Mouse (Mus musculus) sigmoid colon, adult 10 weeks (tissue): ENCODE data around the gene Pygo2. TPM values are rescaled to one million over a fixed set of nuclear protein-coding genes. Genes with fewer than 3 reads are reported as not detected.

Experiments
- polyA plus RNA-seq: library from polyadenylated mRNA; stranded (reverse); fragments of 350-450 nt; fragmentation: Illumina TruSeq; extraction: RNeasy Lipid Tissue Mini Kit (QIAGEN cat#74804); gene quantifications from one replicate; pipeline ENCODE4 v1.2.3, GENCODE M21; 2014; ENCODE audit warnings: low read depth, low replicate concordance

Gene Pygo2
- polyA plus RNA-seq = 7.7 TPM

GRCm38 (mm10) chr3:89430171-89431159, at the start of gene Pygo2:
Gene Pygo2, plus strand, starts transcription at chr3:89430214.

DNA sequence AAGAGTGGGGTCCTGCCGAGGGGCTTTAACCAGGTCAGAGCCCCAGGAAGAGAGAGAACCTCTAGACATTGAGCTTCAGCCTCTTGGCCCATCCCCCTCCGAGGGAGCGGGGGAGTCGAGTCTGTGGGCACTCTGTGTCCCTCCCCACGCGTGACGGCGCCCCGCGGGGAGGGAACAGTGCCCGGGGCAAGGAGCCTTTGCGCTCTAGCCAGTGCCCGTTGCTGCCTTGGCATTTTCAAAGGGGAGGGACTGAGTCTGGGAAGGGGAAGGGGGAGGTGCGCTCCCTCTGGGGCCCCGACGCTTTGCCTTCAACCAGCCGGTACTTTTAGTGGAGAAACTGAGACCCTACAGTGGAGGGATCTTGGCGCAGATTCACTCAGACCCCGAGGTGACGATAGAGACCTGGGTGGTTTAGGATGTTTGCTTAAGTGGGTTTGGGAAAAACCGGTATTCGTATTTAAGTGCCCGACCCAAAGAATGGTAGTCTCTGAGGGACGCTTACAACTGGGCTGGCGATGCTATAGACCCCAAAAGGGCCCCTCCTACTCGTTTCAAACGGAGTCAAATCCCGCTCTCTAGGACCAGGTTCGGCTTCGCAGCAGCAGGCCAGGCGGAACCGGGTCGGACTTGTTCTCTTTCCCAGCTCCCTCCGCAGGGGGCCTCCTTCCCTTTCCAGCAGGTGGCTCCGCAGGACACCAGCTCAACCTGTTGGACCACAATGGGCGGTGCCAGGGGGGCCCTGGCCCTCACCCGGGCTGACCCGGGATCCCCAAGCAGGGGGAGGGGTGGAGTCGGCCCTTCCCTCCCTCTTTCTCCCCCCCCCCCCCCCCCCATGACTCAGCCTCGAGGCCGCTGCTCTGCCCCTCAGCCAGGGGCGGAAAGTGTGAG, 35.8 kb upstream of the Pygo2 start, which contains the start of gene Zbtb7b:
Zbtb7b (minus strand) TSS at position 771 of the 888 bp plus-strand sequence.

DNA sequence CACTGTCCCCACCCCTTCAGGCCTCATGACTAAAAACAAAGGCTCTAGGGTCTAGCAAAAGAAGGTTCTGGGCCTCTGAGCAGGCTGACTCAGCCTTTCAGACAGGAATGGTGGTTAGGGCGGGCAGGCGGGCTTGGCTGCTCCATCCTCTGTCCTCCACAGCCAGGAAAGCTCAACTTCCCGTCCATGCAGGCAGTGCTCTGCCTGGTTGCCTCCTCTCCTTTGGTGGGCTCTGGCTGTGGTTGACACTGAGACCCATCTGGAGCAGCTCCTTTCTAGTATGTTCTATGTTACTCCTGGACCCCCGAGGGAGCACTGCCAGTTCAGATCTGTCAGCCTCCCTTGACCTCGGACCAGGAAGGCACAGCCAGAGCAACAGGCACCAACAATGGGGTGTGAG, 27.3 kb upstream of the Pygo2 start, which contains the start of gene Lenep:
Lenep (minus strand) TSS at position 101 of the 400 bp plus-strand sequence.

DNA sequence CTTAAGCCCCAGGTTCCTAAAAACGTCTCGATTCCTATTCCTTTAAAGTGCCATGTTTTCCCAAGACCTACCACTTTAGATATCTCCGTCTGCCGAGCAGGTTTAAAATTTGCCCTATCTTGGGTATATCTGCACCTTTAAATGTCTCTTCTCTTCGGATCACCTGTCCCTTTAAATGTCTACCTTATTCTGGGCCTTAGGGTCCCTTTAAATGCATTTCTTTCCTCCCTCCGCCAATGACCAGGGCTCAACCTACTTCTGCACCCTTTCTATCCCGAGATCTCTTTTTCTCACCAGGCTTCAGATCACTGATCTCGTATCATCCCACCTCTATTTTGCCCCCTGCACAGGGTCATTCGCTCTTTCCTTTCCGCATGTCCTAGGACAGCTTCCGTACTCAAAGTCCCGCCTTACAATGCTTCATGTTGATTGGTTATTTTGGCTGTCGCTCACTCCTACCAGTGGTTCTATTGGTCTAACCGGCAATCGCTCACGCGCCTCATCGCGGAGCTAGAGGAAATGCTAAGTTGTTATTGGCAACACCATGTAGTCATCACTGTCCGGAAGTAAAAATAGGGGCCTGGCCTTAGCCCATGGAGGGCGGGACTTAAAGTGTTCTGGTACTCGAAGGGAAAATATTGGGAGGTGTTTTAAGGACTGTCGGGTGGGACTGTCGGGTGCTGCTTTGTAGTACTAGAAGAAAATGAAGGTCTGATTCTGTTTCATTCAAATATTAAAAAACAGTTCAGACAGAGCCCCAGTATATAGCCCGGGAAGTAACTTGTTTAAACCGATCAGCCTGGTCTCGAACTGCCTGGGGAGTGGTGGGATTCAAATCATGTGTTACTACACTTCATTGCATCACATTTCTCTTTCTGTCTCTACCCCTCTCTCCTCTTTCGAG, 18.3 kb upstream of the Pygo2 start, which contains the start of gene Flad1:
Flad1 (minus strand) TSS at position 381 of the 904 bp plus-strand sequence.

GRCm38 (mm10) chr3:89418170-89418860, 11.7 kb upstream of the Pygo2 start, which contains the start of the genes Cks1b and Shc1:
Gene Cks1b, minus strand, starts transcription at chr3:89418383.
Gene Shc1, plus strand, starts transcription at chr3:89418443.

GRCm38 (mm10) chr3:89436176-89437113, 6.4 kb downstream of the Pygo2 start, which contains the start of gene Pbxip1:
Gene Pbxip1, plus strand, starts transcription at chr3:89436706.

GRCm38 (mm10) chr3:89454401-89455177, 24.6 kb downstream of the Pygo2 start, which contains the start of gene Pmvk:
Gene Pmvk, plus strand, starts transcription at chr3:89454541.

Other genes starting within 250 kb of the Pygo2 start
- 0.76 TPM for gene Fam189b, start 247.1 kb upstream of the Pygo2 start, polyA plus RNA-seq
- 16.0 TPM for gene Gba, start 227.3 kb upstream of the Pygo2 start, polyA plus RNA-seq
- gene Thbs3, start 215.0 kb upstream of the Pygo2 start, polyA plus RNA-seq = 1.5 TPM
- 29.7 TPM for gene Mtx1, start 203.1 kb upstream of the Pygo2 start, polyA plus RNA-seq
- 5.0 TPM for gene Muc1, start 201.2 kb upstream of the Pygo2 start, polyA plus RNA-seq
- gene Krtcap2, start 184.2 kb upstream of the Pygo2 start, polyA plus RNA-seq = 24.4 TPM
- 0.19 TPM for gene Trim46, start 183.9 kb upstream of the Pygo2 start, polyA plus RNA-seq
- gene Dpm3, start 170.9 kb upstream of the Pygo2 start, polyA plus RNA-seq = not detected
- 38.2 TPM for gene Slc50a1, start 159.6 kb upstream of the Pygo2 start, polyA plus RNA-seq
- gene Efna1, start 149.1 kb upstream of the Pygo2 start, polyA plus RNA-seq = 20.5 TPM
- gene Efna3, start 107.2 kb upstream of the Pygo2 start, polyA plus RNA-seq = not detected
- not detected for gene Efna4, start 92.2 kb upstream of the Pygo2 start, polyA plus RNA-seq
- 14.9 TPM for gene Adam15, start 80.2 kb upstream of the Pygo2 start, polyA plus RNA-seq
- gene Dcst2, start 68.2 kb upstream of the Pygo2 start, polyA plus RNA-seq = not detected
- gene Dcst1, start 65.0 kb upstream of the Pygo2 start, polyA plus RNA-seq = 0.35 TPM
- gene Zbtb7b, start 35.4 kb upstream of the Pygo2 start, polyA plus RNA-seq = 11.5 TPM
- gene Lenep, start 27.4 kb upstream of the Pygo2 start, polyA plus RNA-seq = 2.4 TPM
- 1.6 TPM for gene Flad1, start 18.3 kb upstream of the Pygo2 start, polyA plus RNA-seq
- gene Cks1b, start 11.8 kb upstream of the Pygo2 start, polyA plus RNA-seq = 3.3 TPM
- gene Shc1, start 11.8 kb upstream of the Pygo2 start, polyA plus RNA-seq = 33.2 TPM
- 23.5 TPM for gene Pbxip1, start 6.5 kb downstream of the Pygo2 start, polyA plus RNA-seq
- gene Pmvk, start 24.3 kb downstream of the Pygo2 start, polyA plus RNA-seq = 1.9 TPM
- gene Kcnn3, start 90.0 kb downstream of the Pygo2 start, polyA plus RNA-seq = 10.0 TPM